In the genomic region with DNA sequence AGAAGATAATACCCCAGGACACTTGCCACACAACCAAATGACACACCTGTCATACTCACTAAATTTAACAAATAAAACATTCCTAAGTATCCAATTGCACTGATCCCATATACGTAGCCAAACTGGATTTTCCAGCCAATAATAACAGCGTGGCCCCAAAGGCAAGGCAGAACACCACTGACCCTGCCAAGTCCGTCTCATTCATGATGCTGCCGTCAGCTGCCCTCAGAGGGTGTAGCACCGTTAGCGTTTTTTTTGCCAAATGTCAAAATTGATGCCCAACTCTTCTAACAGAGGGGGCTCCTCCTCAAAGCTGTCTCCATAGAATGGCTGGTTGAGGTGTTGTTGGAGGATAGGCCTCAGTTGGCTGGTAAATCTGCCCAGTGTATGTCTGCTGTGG, we compare ENCODE assay signal across 30 mouse cellular contexts. TPM values are rescaled to one million over a fixed set of nuclear protein-coding genes. Genes with fewer than 3 reads are reported as not detected.
DNase-seq lines count a peak whose midpoint lies in the region; ATAC-seq and TF ChIP-seq lines count a peak whose summit lies in the region.
"Had no signal": no experiment of that assay in that cellular context is flagged by ENCODE, and none has a peak within 500 bp of the region (broad histone marks: within the 10 kb centered on the region; RNA-seq: fewer than 3 reads in every experiment).

No protein-coding gene starts in this region.

- peak overlapping the region; percentile 63 for H3K27ac ChIP-seq in gastrocnemius, adult 2 months
- peak overlapping the region; percentile 39 for H3K27ac ChIP-seq in liver, adult 2 months (replicated peaks; ENCODE audit: insufficient read depth, low read depth, low read length)
- H3K27ac ChIP-seq in liver, embryonic 11.5 days (ENCODE audit: low read depth, low read length) = no peak overlapping the region
- H3K27ac ChIP-seq in lung, embryonic 16.5 days (ENCODE audit: low read length) = peak overlapping the region; percentile 80; the same call in 1 of the 2 replicates
- H3K27ac ChIP-seq: embryonic facial prominence, embryonic 12.5 days; forebrain, embryonic 10.5 days; forebrain, embryonic 13.5 days; heart, adult 2 months; heart, embryonic 10.5 days; heart, embryonic 13.5 days; hindbrain, embryonic 12.5 days; hindbrain, embryonic 15.5 days had no signal

- no peak for TF ChIP-seq POLR2A in liver, adult 2 months (IDR thresholded peaks at IDR 0.05; ENCODE audit: extremely low read depth, insufficient read depth, low read length)

- H3K4me2 ChIP-seq in liver, embryonic 11.5 days = no peak overlapping the region
- H3K4me2 ChIP-seq in lung, embryonic 16.5 days (ENCODE audit: low read depth, low read length) = no peak overlapping the region
- H3K4me2 ChIP-seq: embryonic facial prominence, embryonic 12.5 days; forebrain, embryonic 13.5 days; heart, embryonic 13.5 days; hindbrain, embryonic 12.5 days; hindbrain, embryonic 15.5 days had no signal

- H3K9ac ChIP-seq in liver, adult 2 months (ENCODE audit: low read depth, low read length) = no peak overlapping the region
- H3K9ac ChIP-seq in liver, embryonic 11.5 days (ENCODE audit: low read depth, low read length) = no peak overlapping the region
- no peak overlapping the region for H3K9ac ChIP-seq in lung, embryonic 16.5 days (ENCODE audit: low read length)
- H3K9ac ChIP-seq: embryonic facial prominence, embryonic 12.5 days; forebrain, embryonic 13.5 days; heart, embryonic 13.5 days; hindbrain, embryonic 12.5 days; hindbrain, embryonic 15.5 days had no signal

- DNase-seq in gastrocnemius, adult 2 months = peak; percentile 29
- no peak for DNase-seq in gastrocnemius, postnatal 10 days
- DNase-seq in liver, adult 2 months (ENCODE audit: extremely low read depth, low read depth, low spot score) = no peak
- no peak for DNase-seq in liver, embryonic 11.5 days (ENCODE audit: low spot score)
- DNase-seq in lung, postnatal 10 days = no peak
- DNase-seq: adrenal gland, postnatal 10 days; adrenal gland, postnatal 36 days; B cell, adult 2 months; cerebellum, adult 18-20 months; cerebellum, adult 9-10 months; cerebellum, postnatal 14 days; gastrocnemius, postnatal 25 days; heart, adult 2 months had no signal

- H3K27me3 ChIP-seq in liver, adult 2 months (ENCODE audit: control insufficient read depth, insufficient read depth, low read length) = no peaks in the 10 kb centered on the region
- H3K27me3 ChIP-seq in liver, embryonic 11.5 days (replicated peaks; ENCODE audit: control insufficient read depth, insufficient read depth, low read length) = no peaks in the 10 kb centered on the region
- H3K27me3 ChIP-seq in lung, embryonic 16.5 days (ENCODE audit: control insufficient read depth, insufficient read depth, low read depth, low read length) = no peaks in the 10 kb centered on the region
- H3K27me3 ChIP-seq: CH12.LX; embryonic facial prominence, embryonic 12.5 days; forebrain, embryonic 13.5 days; heart, embryonic 13.5 days; hindbrain, embryonic 12.5 days; hindbrain, embryonic 15.5 days; Patski had no signal

- H3K36me3 ChIP-seq in liver, adult 2 months (ENCODE audit: control insufficient read depth, insufficient read depth, low read length) = no peaks in the 10 kb centered on the region
- no peaks in the 10 kb centered on the region for H3K36me3 ChIP-seq in liver, embryonic 11.5 days (ENCODE audit: control insufficient read depth, insufficient read depth, low read length)
- H3K36me3 ChIP-seq in lung, embryonic 16.5 days (ENCODE audit: control insufficient read depth, insufficient read depth, low read length) = no peaks in the 10 kb centered on the region
- H3K36me3 ChIP-seq: embryonic facial prominence, embryonic 12.5 days; forebrain, embryonic 10.5 days; G1E; heart, embryonic 10.5 days; heart, embryonic 13.5 days; hindbrain, embryonic 12.5 days; hindbrain, embryonic 15.5 days had no signal

- H3K4me3 ChIP-seq in gastrocnemius, adult 2 months = no peak overlapping the region
- H3K4me3 ChIP-seq in liver, adult 2 months (ENCODE audit: insufficient read depth, low read depth, low read length) = no peak overlapping the region
- H3K4me3 ChIP-seq in liver, embryonic 11.5 days (ENCODE audit: low read depth, low read length) = no peak overlapping the region
- H3K4me3 ChIP-seq in lung, embryonic 16.5 days (ENCODE audit: low read length) = no peak overlapping the region
- H3K4me3 ChIP-seq: embryonic facial prominence, embryonic 12.5 days; forebrain, embryonic 10.5 days; forebrain, embryonic 13.5 days; heart, adult 2 months; heart, embryonic 10.5 days; heart, embryonic 13.5 days; hindbrain, embryonic 12.5 days; hindbrain, embryonic 15.5 days had no signal

- TF ChIP-seq CTCF in gastrocnemius, adult 2 months (IDR thresholded peaks at IDR 0.05) = no peak
- no peak for TF ChIP-seq CTCF in liver, adult 2 months (IDR thresholded peaks at IDR 0.05; ENCODE audit: low read depth, low read length)

- ATAC-seq in liver, embryonic 11.5 days (replicated peaks; ENCODE audit: low FRiP score) = no peak
- ATAC-seq in lung, embryonic 16.5 days (ENCODE audit: low read depth) = no peak
- ATAC-seq: forebrain, embryonic 13.5 days; forebrain, embryonic 16.5 days; Patski had no signal

- 91% methylated on average over 6 of the region's 6 CpGs for WGBS in liver, adult 2 months
- 79% methylated on average over 6 of the region's 6 CpGs for WGBS in liver, embryonic 11.5 days
- WGBS in lung, embryonic 16.5 days = 51% methylated on average over 6 of the region's 6 CpGs

- peaks cover 12% of the 10 kb centered on the region for H3K4me1 ChIP-seq in liver, adult 2 months (ENCODE audit: control insufficient read depth, insufficient read depth, low read length)
- no peaks in the 10 kb centered on the region for H3K4me1 ChIP-seq in liver, embryonic 11.5 days (replicated peaks; ENCODE audit: control insufficient read depth, insufficient read depth, low read length)
- H3K4me1 ChIP-seq in lung, embryonic 16.5 days (replicated peaks; ENCODE audit: control insufficient read depth, insufficient read depth, low read length) = no peaks in the 10 kb centered on the region; the same call in 1 of the 2 replicates
- H3K4me1 ChIP-seq: embryonic facial prominence, embryonic 12.5 days; forebrain, embryonic 10.5 days; forebrain, embryonic 13.5 days; heart, embryonic 10.5 days; heart, embryonic 13.5 days; hindbrain, embryonic 12.5 days; hindbrain, embryonic 15.5 days had no signal

- intact Hi-C loops in gastrocnemius, adult 2 months (cut with DNase I) = no loop called here

- no peaks in the 10 kb centered on the region for H3K9me3 ChIP-seq in liver, embryonic 11.5 days (ENCODE audit: control insufficient read depth, low read length)
- no peaks in the 10 kb centered on the region for H3K9me3 ChIP-seq in lung, embryonic 16.5 days (ENCODE audit: control insufficient read depth, low read length)
- H3K9me3 ChIP-seq: embryonic facial prominence, embryonic 12.5 days; forebrain, embryonic 10.5 days; forebrain, embryonic 13.5 days; G1E; heart, embryonic 10.5 days; heart, embryonic 13.5 days; hindbrain, embryonic 12.5 days; hindbrain, embryonic 15.5 days had no signal

- H3K79me2 ChIP-seq in liver, adult 2 months (ENCODE audit: control insufficient read depth, insufficient read depth, low read length) = no peaks in the 10 kb centered on the region

RNA-seq across cellular contexts. Expression of gene Trim72, which starts 12.9 kb away (rescaled TPM):
- 100 to 1,000 TPM; 186 to 238 TPM for total RNA-seq in gastrocnemius, adult 2 months (2021)
- 100 to 1,000 TPM; 238 to 256 TPM for total RNA-seq in gastrocnemius, postnatal 10 days (2021)
- 0.28 TPM in 1 of 2 replicates, not detected in the other for total RNA-seq in liver, adult 2 months (2014; rRNA removed)
- polyA plus RNA-seq in liver, adult 2 months (2012; rRNA removed) = 0.15 and 0.19 TPM in 2 replicates
- polyA plus RNA-seq in liver, embryonic 11.5 days (2014; fragmentation: Nextera tagmentation; extraction: Ambion mirVana) = not detected in 2 replicates
- polyA plus RNA-seq in lung, embryonic 16.5 days (2015; fragmentation: Nextera tagmentation; extraction: Ambion mirVana) = 0.28 and 0.63 TPM in 2 replicates
- total RNA-seq: hematopoietic stem cell, adult 5-6 weeks had no signal
- polyA plus RNA-seq: forebrain, embryonic 10.5 days; forebrain, embryonic 13.5 days; forebrain, embryonic 16.5 days; hindbrain, embryonic 15.5 days had no signal

RNA-seq across cellular contexts. Expression of gene Pycard, which starts 23.0 kb away (rescaled TPM):
- total RNA-seq in gastrocnemius, adult 2 months (2021) = under 1 TPM; 0.38 to 0.89 TPM
- 1 to 10 TPM; 3.3 to 4.9 TPM for total RNA-seq in gastrocnemius, postnatal 10 days (2021)
- 1.5 and 2.8 TPM in 2 replicates for total RNA-seq in liver, adult 2 months (2014; rRNA removed)
- polyA plus RNA-seq in liver, adult 2 months (2012; rRNA removed) = 4.5 and 5.0 TPM in 2 replicates
- polyA plus RNA-seq in liver, embryonic 11.5 days (2014; fragmentation: Nextera tagmentation; extraction: Ambion mirVana) = 46.3 and 51.1 TPM in 2 replicates
- 37.6 and 51.2 TPM in 2 replicates for polyA plus RNA-seq in lung, embryonic 16.5 days (2015; fragmentation: Nextera tagmentation; extraction: Ambion mirVana)

RNA-seq across cellular contexts. Expression of gene Itgam, which starts 45.8 kb away (rescaled TPM):
- total RNA-seq in gastrocnemius, adult 2 months (2021) = 1 to 10 TPM; 1.0 to 1.9 TPM
- total RNA-seq in gastrocnemius, postnatal 10 days (2021) = 1 to 10 TPM; 1.5 to 3.4 TPM
- 0.60 and 0.65 TPM in 2 replicates for total RNA-seq in liver, adult 2 months (2014; rRNA removed)
- polyA plus RNA-seq in liver, adult 2 months (2012; rRNA removed) = 0.29 and 0.83 TPM in 2 replicates
- 1.8 and 1.9 TPM in 2 replicates for polyA plus RNA-seq in liver, embryonic 11.5 days (2014; fragmentation: Nextera tagmentation; extraction: Ambion mirVana)
- polyA plus RNA-seq in lung, embryonic 16.5 days (2015; fragmentation: Nextera tagmentation; extraction: Ambion mirVana) = 1.3 and 1.6 TPM in 2 replicates
- polyA plus RNA-seq: Patski had no signal

RNA-seq across cellular contexts. Expression of gene Gm49368, which starts 45.8 kb away (rescaled TPM):
- not detected for total RNA-seq in gastrocnemius, adult 2 months (2021)
- total RNA-seq in gastrocnemius, postnatal 10 days (2021) = not detected
- not detected in 2 replicates for total RNA-seq in liver, adult 2 months (2014; rRNA removed)
- 0.09 TPM in 1 of 2 replicates, not detected in the other for polyA plus RNA-seq in liver, adult 2 months (2012; rRNA removed)
- polyA plus RNA-seq in liver, embryonic 11.5 days (2014; fragmentation: Nextera tagmentation; extraction: Ambion mirVana) = not detected in 2 replicates
- polyA plus RNA-seq in lung, embryonic 16.5 days (2015; fragmentation: Nextera tagmentation; extraction: Ambion mirVana) = not detected in 2 replicates
- total RNA-seq: adrenal gland, postnatal 36 days; CH12.LX; G1E; gastrocnemius, adult 18-20 months; gastrocnemius, postnatal 25 days; heart, postnatal 25 days; hematopoietic stem cell, adult 5-6 weeks had no signal
- polyA plus RNA-seq: embryonic facial prominence, embryonic 12.5 days; forebrain, embryonic 10.5 days; forebrain, embryonic 13.5 days; forebrain, embryonic 16.5 days; G1E; gonadal fat pad, adult 2 months; heart, adult 2 months; heart, embryonic 10.5 days; heart, embryonic 13.5 days; heart, embryonic 16.5 days; hindbrain, embryonic 12.5 days; hindbrain, embryonic 15.5 days; Patski had no signal

RNA-seq across cellular contexts. Expression of gene Fus, which starts 49.4 kb away (rescaled TPM):
- 10 to 100 TPM; 77.8 to 99.5 TPM for total RNA-seq in gastrocnemius, adult 2 months (2021)
- 100 to 1,000 TPM; 199 to 239 TPM for total RNA-seq in gastrocnemius, postnatal 10 days (2021)
- 28.6 and 31.5 TPM in 2 replicates for total RNA-seq in liver, adult 2 months (2014; rRNA removed)
- polyA plus RNA-seq in liver, adult 2 months (2012; rRNA removed) = 64.8 and 102 TPM in 2 replicates
- 28.1 and 34.4 TPM in 2 replicates for polyA plus RNA-seq in liver, embryonic 11.5 days (2014; fragmentation: Nextera tagmentation; extraction: Ambion mirVana)
- polyA plus RNA-seq in lung, embryonic 16.5 days (2015; fragmentation: Nextera tagmentation; extraction: Ambion mirVana) = 299 and 328 TPM in 2 replicates

Comparison
In these comparisons a context has a peak if more than half of its experiments do, and no peak if none do; other contexts are left out.
1. RNA of gene Trim72, which starts 12.9 kb away (total RNA-seq): 238 to 256 TPM in gastrocnemius, postnatal 10 days and 186 to 238 TPM in gastrocnemius, adult 2 months; 0.28 TPM in liver, adult 2 months; every median in the first group is over 100 times any median in the second.